Mouse (Mus musculus): Measurements from ENCODE around the gene Zc3h13. TPM values are rescaled to one million over a fixed set of nuclear protein-coding genes. Genes with fewer than 3 reads are reported as not detected.

Zc3h13 gene
- polyA plus RNA-seq (2015; fragmentation: Nextera tagmentation; extraction: Ambion mirVana) = 19.2 and 22.9 TPM in 2 replicates

GRCm38 (mm10) chr14:75284193-75284915 is at the start of gene Zc3h13:
Gene Zc3h13, plus strand, starts transcription at chr14:75284373.
- Histone ChIP-seq H3K4me1 (replicated peaks) (peaks cover 18% of the 10 kb centered on the region), H3K9me3 (replicated peaks) (no peaks in the 10 kb centered on the region), H3K27me3 (no peaks in the 10 kb centered on the region), H3K4me3 (peak within 1 kb of the TSS; percentile 99), H3K36me3 (no peaks in the 10 kb centered on the region), H3K9ac (peak within 1 kb of the TSS; percentile 95), H3K27ac (peak within 1 kb of the TSS; percentile 90), H3K4me2 (peak within 1 kb of the TSS; percentile 81)
- under 1% methylated on average over 61 of the region's 61 CpGs for WGBS
- ATAC-seq (replicated peaks; ENCODE audit: insufficient number of reproducible peaks, insufficient read depth, low FRiP score, low read depth) = peak; percentile 97

- ATAC-seq (replicated peaks; ENCODE audit: insufficient number of reproducible peaks, insufficient read depth, low FRiP score, low read depth) = no peak
Observed at GRCm38 (mm10) chr14:75235552-75235951, 48.6 kb upstream of the Zc3h13 start.

GRCm38 (mm10) chr14:75235955-75236635 is 48.1 kb upstream of the Zc3h13 start:
- Histone ChIP-seq H3K9ac (no peak overlapping the region), H3K36me3 (no peaks in the 10 kb centered on the region), H3K27me3 (no peaks in the 10 kb centered on the region), H3K4me2 (no peak overlapping the region), H3K9me3 (replicated peaks) (no peaks in the 10 kb centered on the region), H3K27ac (no peak overlapping the region), H3K4me3 (no peak overlapping the region), H3K4me1 (replicated peaks) (no peaks in the 10 kb centered on the region)
- 66% methylated on average over 9 of the region's 9 CpGs for WGBS
- no peak for ATAC-seq (replicated peaks; ENCODE audit: insufficient number of reproducible peaks, insufficient read depth, low FRiP score, low read depth)

More at GRCm38 (mm10) chr14:75235552-75235951, 48.6 kb upstream of the Zc3h13 start:
- WGBS = 82% methylated on average over 8 of the region's 8 CpGs
- Histone ChIP-seq H3K27ac (no peak overlapping the region), H3K4me2 (no peak overlapping the region), H3K9me3 (replicated peaks) (no peaks in the 10 kb centered on the region), H3K4me1 (replicated peaks) (no peaks in the 10 kb centered on the region), H3K27me3 (no peaks in the 10 kb centered on the region), H3K36me3 (no peaks in the 10 kb centered on the region), H3K9ac (no peak overlapping the region), H3K4me3 (no peak overlapping the region)

- 68% methylated on average over 4 of the region's 4 CpGs for WGBS
- no peaks in the 10 kb centered on the region for H3K9me3 ChIP-seq (replicated peaks)
- no peak overlapping the region for H3K27ac ChIP-seq
Observed at GRCm38 (mm10) chr14:75236636-75237003, 47.6 kb upstream of the Zc3h13 start.

GRCm38 (mm10) chr14:75237096-75237495 is 47.1 kb upstream of the Zc3h13 start:
- Histone ChIP-seq H3K4me1 (replicated peaks) (no peaks in the 10 kb centered on the region), H3K4me3 (no peak overlapping the region)

More at GRCm38 (mm10) chr14:75236636-75237003, 47.6 kb upstream of the Zc3h13 start:
- ATAC-seq (replicated peaks; ENCODE audit: insufficient number of reproducible peaks, insufficient read depth, low FRiP score, low read depth) = no peak
- H3K36me3 ChIP-seq = no peaks in the 10 kb centered on the region
- no peak overlapping the region for H3K9ac ChIP-seq
- H3K4me1 ChIP-seq (replicated peaks) = no peaks in the 10 kb centered on the region
- H3K4me3 ChIP-seq = no peak overlapping the region
- no peaks in the 10 kb centered on the region for H3K27me3 ChIP-seq
- no peak overlapping the region for H3K4me2 ChIP-seq

GRCm38 (mm10) chr14:75238054-75238692 is 46.0 kb upstream of the Zc3h13 start:
- no peaks in the 10 kb centered on the region for H3K27me3 ChIP-seq
- WGBS = 76% methylated on average over 6 of the region's 6 CpGs
- no peak overlapping the region for H3K4me2 ChIP-seq
- H3K9me3 ChIP-seq (replicated peaks) = no peaks in the 10 kb centered on the region
- no peak overlapping the region for H3K9ac ChIP-seq
- H3K4me3 ChIP-seq = no peak overlapping the region
- no peak for ATAC-seq (replicated peaks; ENCODE audit: insufficient number of reproducible peaks, insufficient read depth, low FRiP score, low read depth)
- H3K36me3 ChIP-seq = no peaks in the 10 kb centered on the region
- no peak overlapping the region for H3K27ac ChIP-seq
- no peaks in the 10 kb centered on the region for H3K4me1 ChIP-seq (replicated peaks)

More at GRCm38 (mm10) chr14:75237096-75237495, 47.1 kb upstream of the Zc3h13 start:
- Histone ChIP-seq H3K27ac (no peak overlapping the region), H3K9ac (no peak overlapping the region), H3K36me3 (no peaks in the 10 kb centered on the region), H3K9me3 (replicated peaks) (no peaks in the 10 kb centered on the region), H3K27me3 (no peaks in the 10 kb centered on the region), H3K4me2 (no peak overlapping the region)
- 78% methylated on average over 8 of the region's 8 CpGs for WGBS
- ATAC-seq (replicated peaks; ENCODE audit: insufficient number of reproducible peaks, insufficient read depth, low FRiP score, low read depth) = no peak

- 81% methylated on average over 5 of the region's 5 CpGs for WGBS
- no peaks in the 10 kb centered on the region for H3K9me3 ChIP-seq (replicated peaks)
- ATAC-seq (replicated peaks; ENCODE audit: insufficient number of reproducible peaks, insufficient read depth, low FRiP score, low read depth) = no peak
- H3K27ac ChIP-seq = no peak within 1 kb of the TSS
- no peaks in the 10 kb centered on the region for H3K4me1 ChIP-seq (replicated peaks)
- H3K4me3 ChIP-seq = no peak within 1 kb of the TSS
- no peak within 1 kb of the TSS for H3K4me2 ChIP-seq
- no peak within 1 kb of the TSS for H3K9ac ChIP-seq
- H3K27me3 ChIP-seq = no peaks in the 10 kb centered on the region
- H3K36me3 ChIP-seq = no peaks in the 10 kb centered on the region
Observed at GRCm38 (mm10) chr14:75242087-75242486, 42.1 kb upstream of the Zc3h13 start, which contains the start of gene Cpb2. Gene Cpb2, plus strand, starts transcription at chr14:75242287.

GRCm38 (mm10) chr14:75246024-75247000 is 37.9 kb upstream of the Zc3h13 start:
- Histone ChIP-seq H3K9ac (no peak overlapping the region), H3K36me3 (no peaks in the 10 kb centered on the region), H3K27ac (no peak overlapping the region), H3K27me3 (no peaks in the 10 kb centered on the region), H3K4me1 (replicated peaks) (no peaks in the 10 kb centered on the region), H3K9me3 (replicated peaks) (no peaks in the 10 kb centered on the region), H3K4me3 (no peak overlapping the region), H3K4me2 (no peak overlapping the region)
- WGBS = 71% methylated on average over 11 of the region's 11 CpGs
- no peak for ATAC-seq (replicated peaks; ENCODE audit: insufficient number of reproducible peaks, insufficient read depth, low FRiP score, low read depth)

- Histone ChIP-seq H3K27ac (no peak overlapping the region), H3K9me3 (replicated peaks) (no peaks in the 10 kb centered on the region), H3K36me3 (no peaks in the 10 kb centered on the region), H3K4me2 (no peak overlapping the region), H3K27me3 (no peaks in the 10 kb centered on the region), H3K4me1 (replicated peaks) (no peaks in the 10 kb centered on the region), H3K4me3 (no peak overlapping the region), H3K9ac (no peak overlapping the region)
- 82% methylated on average over 3 of the region's 3 CpGs for WGBS
- ATAC-seq (replicated peaks; ENCODE audit: insufficient number of reproducible peaks, insufficient read depth, low FRiP score, low read depth) = no peak
Observed at GRCm38 (mm10) chr14:75250432-75250831, 33.7 kb upstream of the Zc3h13 start.

GRCm38 (mm10) chr14:75256521-75256920 is 27.7 kb upstream of the Zc3h13 start:
- no peak overlapping the region for H3K9ac ChIP-seq
- no peak overlapping the region for H3K4me2 ChIP-seq
- no peaks in the 10 kb centered on the region for H3K27me3 ChIP-seq
- H3K27ac ChIP-seq = no peak overlapping the region
- ATAC-seq (replicated peaks; ENCODE audit: insufficient number of reproducible peaks, insufficient read depth, low FRiP score, low read depth) = no peak
- no peaks in the 10 kb centered on the region for H3K36me3 ChIP-seq
- no peaks in the 10 kb centered on the region for H3K9me3 ChIP-seq (replicated peaks)
- H3K4me3 ChIP-seq = no peak overlapping the region
- 40% methylated on average over 5 of the region's 5 CpGs for WGBS
- no peaks in the 10 kb centered on the region for H3K4me1 ChIP-seq (replicated peaks)

All from heart, embryonic 15.5 days (tissue).